Mouse (Mus musculus): ENCODE data around the gene Nemf.
"Not testable (repeated sequence)": the region's sequence is repeated elsewhere in the genome, so short reads cannot be mapped to it uniquely, and the experiment has no call there.

Gene Nemf

GRCm38 (mm10) chr12:69372731-69373331, 15.9 kb upstream of the Nemf start:
- DNase-seq (ENCODE audit: low spot score) = no peak

GRCm38 (mm10) chr12:69371854-69372671, 15.1 kb upstream of the Nemf start, which contains the start of the genes Arf6 and Gm9887:
Arf6 (plus strand) TSS chr12:69372150.
Gm9887 (minus strand) TSS chr12:69372458.
- peak; percentile 96 for DNase-seq (ENCODE audit: low spot score)

GRCm38 (mm10) chr12:69371421-69371853, 14.5 kb upstream of the Nemf start:
- DNase-seq (ENCODE audit: low spot score) = peak; percentile 83

GRCm38 (mm10) chr12:69370936-69371335, 14.0 kb upstream of the Nemf start:
- DNase-seq (ENCODE audit: low spot score) = no peak

GRCm38 (mm10) chr12:69367557-69367956, 10.6 kb upstream of the Nemf start:
- DNase-seq (ENCODE audit: low spot score) = no peak

- no peak for DNase-seq (ENCODE audit: low spot score)
Measured at GRCm38 (mm10) chr12:69366424-69366823, 9.5 kb upstream of the Nemf start.

GRCm38 (mm10) chr12:69365757-69366156, 8.8 kb upstream of the Nemf start:
- DNase-seq (ENCODE audit: low spot score) = no peak

GRCm38 (mm10) chr12:69363899-69364762, 7.2 kb upstream of the Nemf start:
- peak; percentile 74 for DNase-seq (ENCODE audit: low spot score)

- not testable (repeated sequence) for DNase-seq (ENCODE audit: low spot score)
Measured at GRCm38 (mm10) chr12:69363110-69363509, 6.1 kb upstream of the Nemf start.

- peak; percentile 57 for DNase-seq (ENCODE audit: low spot score)
Measured at GRCm38 (mm10) chr12:69362388-69362787, 5.4 kb upstream of the Nemf start.

- no peak for DNase-seq (ENCODE audit: low spot score)
Measured at GRCm38 (mm10) chr12:69361919-69362318, 5.0 kb upstream of the Nemf start.

- DNase-seq (ENCODE audit: low spot score) = peak; percentile 97
Measured at GRCm38 (mm10) chr12:69360997-69361899, 4.3 kb upstream of the Nemf start.

GRCm38 (mm10) chr12:69360655-69360996, 3.7 kb upstream of the Nemf start:
- peak; percentile 84 for DNase-seq (ENCODE audit: low spot score)

GRCm38 (mm10) chr12:69357300-69357646, 308 bp upstream of the Nemf start:
- no peak for DNase-seq (ENCODE audit: low spot score)

GRCm38 (mm10) chr12:69351685-69352084, 5.3 kb downstream of the Nemf start:
- no peak for DNase-seq (ENCODE audit: low spot score)

GRCm38 (mm10) chr12:69349928-69350327, 7.0 kb downstream of the Nemf start:
- DNase-seq (ENCODE audit: low spot score) = no peak

- peak; percentile 44 for DNase-seq (ENCODE audit: low spot score)
Measured at GRCm38 (mm10) chr12:69333547-69333946, 23.4 kb downstream of the Nemf start.

- no peak for DNase-seq (ENCODE audit: low spot score)
Measured at GRCm38 (mm10) chr12:69332147-69332546, 24.8 kb downstream of the Nemf start.

- no peak for DNase-seq (ENCODE audit: low spot score)
Measured at GRCm38 (mm10) chr12:69331187-69331586, 25.8 kb downstream of the Nemf start.

GRCm38 (mm10) chr12:69318431-69318830, 38.5 kb downstream of the Nemf start:
- DNase-seq (ENCODE audit: low spot score) = no peak

GRCm38 (mm10) chr12:69309659-69310058, 47.3 kb downstream of the Nemf start:
- DNase-seq (ENCODE audit: low spot score) = no peak

- DNase-seq (ENCODE audit: low spot score) = no peak
Measured at GRCm38 (mm10) chr12:69306333-69306732, 50.6 kb downstream of the Nemf start.
